Mouse (Mus musculus): ENCODE results near the gene Lpo.
A peak's percentile ranks its signal among the peaks of the same experiment; 100 is the strongest.

The Lpo gene

DNA sequence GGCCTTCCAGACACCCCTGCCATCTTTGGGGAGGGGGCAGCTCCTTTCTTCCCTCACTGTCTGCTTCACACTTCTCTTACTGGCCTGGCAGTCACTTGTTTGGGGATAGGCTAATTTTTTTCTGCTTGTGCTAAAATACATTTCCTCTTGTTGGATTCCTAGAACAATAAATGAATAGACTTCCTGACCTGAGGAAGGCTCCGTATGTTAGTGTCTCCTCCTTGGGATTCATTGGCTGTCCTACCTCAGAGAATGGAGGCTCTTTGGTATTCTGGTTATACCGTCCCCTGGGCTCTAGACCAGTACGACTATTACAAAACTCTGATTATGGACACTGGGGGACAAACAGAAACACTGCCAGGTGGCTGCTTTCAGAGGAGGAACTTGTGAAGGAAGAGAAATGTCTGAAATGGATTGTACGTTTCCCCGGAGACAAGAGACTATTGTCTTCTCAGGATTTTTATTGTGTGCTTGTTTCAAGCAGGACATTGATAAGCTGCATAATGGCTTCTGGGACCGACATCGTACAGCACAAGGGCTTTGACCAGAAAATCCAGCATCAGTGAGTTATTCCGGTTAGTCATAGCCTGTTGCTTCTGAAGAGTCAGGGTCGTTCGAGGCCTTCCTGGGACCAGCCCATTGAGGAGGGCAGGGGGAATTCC lies at the start of gene Lpo:
Gene Lpo, minus strand, starts transcription at position 51 of the 662 bp plus-strand sequence.
- peak; percentile 71 for DNase-seq (ENCODE audit: low read depth, low spot score)

- no peak for DNase-seq (ENCODE audit: low read depth, low spot score)
These were observed 47.3 kb upstream of the Lpo start, which contains the start of gene Epx for GRCm38 (mm10) chr11:87875436-87875835. Gene Epx (minus strand): TSS chr11:87875536.

GRCm38 (mm10) chr11:87871766-87872165 lies 43.7 kb upstream of the Lpo start:
- no peak for DNase-seq (ENCODE audit: low read depth, low spot score)

DNA sequence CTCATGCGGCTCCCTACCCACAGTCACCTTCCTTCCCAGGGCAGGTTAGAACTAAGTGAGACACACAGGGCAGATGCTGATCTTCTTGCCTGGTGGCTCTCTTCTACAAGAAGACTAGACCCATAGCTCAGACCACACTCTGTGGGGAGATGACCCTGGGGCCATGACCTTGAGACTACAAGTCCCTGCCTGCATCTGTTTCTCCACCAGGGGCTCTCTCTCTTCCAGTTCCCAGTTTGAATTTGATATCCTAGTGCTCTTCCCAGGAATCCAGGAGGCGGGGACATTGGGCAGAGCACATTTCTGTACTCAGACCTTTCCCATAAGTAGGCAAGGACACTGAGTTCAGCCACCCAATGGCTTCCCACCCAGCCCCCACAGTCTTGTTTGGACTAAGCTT lies 42.0 kb upstream of the Lpo start:
- DNase-seq (ENCODE audit: low read depth, low spot score), result no peak

DNA sequence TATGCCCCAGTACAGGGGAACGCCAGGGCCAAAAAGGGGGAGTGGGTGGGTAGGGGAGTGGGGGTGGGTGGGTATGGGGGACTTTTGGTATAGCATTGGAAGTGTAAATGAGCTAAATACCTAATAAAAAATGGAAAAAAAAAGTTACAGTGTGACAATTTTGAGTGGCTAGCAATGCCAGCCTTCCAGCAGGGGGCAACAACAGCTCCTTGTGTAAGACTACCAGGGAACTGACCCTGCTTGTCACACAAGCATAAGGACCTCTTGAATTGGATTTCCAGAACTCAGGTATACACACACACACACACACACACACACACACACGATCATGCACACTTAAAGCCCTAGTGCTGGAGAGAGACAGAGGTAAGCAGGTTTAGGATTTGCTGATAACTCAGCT lies 38.8 kb upstream of the Lpo start:
- peak; percentile 18 for DNase-seq (ENCODE audit: low read depth, low spot score)

DNA sequence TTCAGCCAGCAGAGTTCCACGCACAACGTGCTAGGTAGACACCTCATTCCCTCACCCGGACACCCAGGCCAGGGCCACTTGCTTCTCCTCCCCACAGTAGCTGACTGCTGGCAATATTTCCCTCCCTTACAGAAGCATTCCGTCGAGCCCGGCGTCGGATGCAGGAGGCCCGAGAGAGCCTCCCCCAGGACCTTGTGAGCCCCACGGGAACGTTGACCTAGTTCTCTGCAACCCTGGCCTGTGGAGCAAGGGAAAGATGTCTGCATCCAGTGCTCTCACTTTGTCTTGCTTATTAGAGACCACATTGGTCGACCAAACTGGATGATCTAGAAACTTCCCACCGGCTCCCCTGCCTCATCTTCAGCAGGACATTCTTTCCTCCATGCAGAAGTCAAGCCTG lies 34.7 kb upstream of the Lpo start:
- no peak for DNase-seq (ENCODE audit: low read depth, low spot score)

DNA sequence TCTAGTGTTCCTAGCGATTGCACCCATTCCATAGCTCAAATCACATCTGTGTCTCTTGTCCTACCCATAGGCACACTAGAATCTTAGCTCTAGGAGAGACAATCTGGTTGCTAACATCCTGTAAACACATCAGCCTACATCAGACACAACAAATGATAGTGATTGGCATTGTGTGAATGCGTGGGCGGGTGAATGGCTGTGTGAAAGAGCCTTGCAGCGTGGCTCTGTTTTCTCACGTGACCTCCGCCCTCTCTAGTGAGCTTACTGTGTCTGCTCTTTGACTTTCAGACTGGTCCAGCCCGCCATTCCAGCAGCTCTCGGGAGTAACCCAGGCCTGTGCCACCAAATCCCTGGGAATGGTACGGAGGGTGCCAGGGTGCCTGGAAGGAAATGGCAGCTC lies 32.3 kb upstream of the Lpo start:
- peak; percentile 23 for DNase-seq (ENCODE audit: low read depth, low spot score)

DNA sequence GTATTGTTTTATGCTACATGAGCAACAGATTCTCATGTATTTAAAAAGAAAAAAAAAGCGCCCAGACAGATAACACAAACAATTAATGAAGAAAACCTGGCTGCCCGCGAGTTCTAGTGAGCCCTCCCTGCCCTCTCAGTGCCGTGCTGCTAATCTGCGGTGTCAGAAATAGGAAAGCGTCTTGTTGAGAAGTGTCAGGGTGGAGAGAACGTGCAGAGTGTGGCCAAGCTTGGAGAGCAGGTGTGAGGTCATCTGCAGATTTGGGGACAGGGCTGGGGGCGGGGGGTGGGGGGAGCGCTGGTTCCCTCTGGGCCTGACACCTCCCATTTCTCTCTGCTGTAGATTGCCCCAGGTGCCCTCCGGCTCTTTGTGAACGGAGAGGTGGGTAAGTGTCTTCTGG lies 31.2 kb upstream of the Lpo start:
- no peak for DNase-seq (ENCODE audit: low read depth, low spot score)

GRCm38 (mm10) chr11:87854550-87854949 lies 26.5 kb upstream of the Lpo start:
- DNase-seq (ENCODE audit: low read depth, low spot score), result no peak

DNA sequence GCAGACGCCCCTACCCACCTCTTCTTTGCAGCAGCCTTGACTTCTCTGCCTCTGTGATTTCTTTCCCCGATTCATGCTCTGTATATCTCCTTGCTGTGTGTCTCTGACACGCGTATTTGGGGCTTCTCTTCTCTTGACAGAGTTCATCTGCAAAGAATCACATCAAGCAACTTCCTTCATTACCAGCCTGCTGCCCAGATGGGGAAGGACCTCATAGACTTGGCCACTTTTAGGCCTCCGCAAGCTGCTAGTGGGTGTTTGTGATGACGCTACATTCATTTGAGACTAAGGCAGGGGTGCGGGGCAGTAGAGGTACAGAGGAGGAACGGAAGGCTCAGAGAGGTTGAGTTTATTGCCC lies 25.5 kb upstream of the Lpo start:
- DNase-seq (ENCODE audit: low read depth, low spot score), result peak; percentile 56

GRCm38 (mm10) chr11:87852690-87853596 lies 24.9 kb upstream of the Lpo start, which contains the start of gene Mks1:
Gene Mks1 (plus strand): TSS chr11:87853215.
- DNase-seq (ENCODE audit: low read depth, low spot score), result peak; percentile 97

DNA sequence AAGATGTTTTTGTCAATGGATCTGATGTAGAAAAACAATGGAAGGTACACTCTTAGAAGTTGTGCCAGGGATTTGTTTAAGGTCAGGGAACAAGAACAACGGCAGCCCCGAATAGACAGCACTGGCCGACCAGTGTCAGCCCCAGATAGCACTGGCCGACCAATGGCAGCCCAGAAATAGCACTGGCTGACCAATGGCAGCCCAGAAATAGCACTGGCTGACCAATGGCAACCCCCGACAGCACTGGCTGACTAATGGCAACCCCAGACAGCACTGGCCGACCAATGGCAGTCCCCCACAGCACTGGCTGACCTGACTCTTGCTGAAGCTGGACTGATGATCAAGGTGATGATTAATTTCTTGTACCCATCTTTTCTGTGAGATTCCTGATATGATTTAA lies 19.8 kb upstream of the Lpo start:
- peak; percentile 10 for DNase-seq (ENCODE audit: low read depth, low spot score)

DNA sequence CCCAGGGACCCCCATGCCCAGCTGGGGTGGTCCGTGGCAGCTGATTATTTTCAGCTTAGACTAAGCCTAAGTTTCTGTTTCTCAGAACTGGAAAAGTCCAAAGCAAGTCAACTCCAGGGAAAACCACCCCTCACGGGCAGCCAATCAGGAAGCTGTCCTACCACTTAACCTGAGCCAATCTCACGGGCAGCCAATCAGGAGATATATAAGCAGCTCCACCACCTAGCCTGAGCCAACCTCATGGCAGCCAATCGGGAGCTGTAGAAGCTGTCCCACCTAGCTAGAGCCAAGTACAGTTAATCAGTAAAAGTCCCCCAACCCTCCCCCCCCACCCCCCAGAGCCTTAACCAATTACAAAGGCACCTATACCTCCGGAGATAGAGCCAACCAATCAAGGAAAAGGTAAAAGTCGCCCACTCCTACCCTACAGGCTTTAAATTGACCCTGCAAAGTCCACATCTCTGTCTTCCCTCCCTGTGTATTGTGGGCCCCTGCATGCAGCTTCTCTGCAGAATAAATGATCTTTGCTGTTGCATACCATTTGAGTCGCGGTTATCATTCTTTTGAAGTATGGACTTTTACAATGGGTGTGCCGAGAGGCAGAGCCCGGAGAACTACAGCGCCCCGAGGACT lies 19.0 kb upstream of the Lpo start:
- DNase-seq (ENCODE audit: low read depth, low spot score), result no peak

GRCm38 (mm10) chr11:87841436-87841835 lies 13.3 kb upstream of the Lpo start:
- no peak for DNase-seq (ENCODE audit: low read depth, low spot score)

DNA sequence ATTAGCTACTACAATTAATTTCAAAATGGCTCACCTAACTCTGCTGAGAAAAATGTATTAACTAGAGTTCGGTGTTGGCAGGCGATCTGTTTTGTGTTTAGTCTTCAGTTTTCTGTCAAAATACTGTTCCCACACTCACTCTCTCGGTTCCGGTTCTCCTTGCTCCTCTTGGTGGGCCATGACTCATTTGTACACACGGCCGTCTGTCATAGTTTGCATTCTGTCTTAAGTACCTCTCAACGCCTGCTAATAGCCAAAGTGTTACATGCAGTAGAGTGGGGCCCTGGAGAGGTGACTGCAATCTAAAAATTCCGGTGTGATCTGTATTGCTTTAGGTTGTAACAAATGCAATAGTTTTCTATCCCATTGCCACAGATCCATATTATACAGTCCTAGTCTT lies 12.6 kb upstream of the Lpo start:
- DNase-seq (ENCODE audit: low read depth, low spot score), result peak; percentile 54

GRCm38 (mm10) chr11:87821502-87821901 lies 6.6 kb downstream of the Lpo start:
- peak; percentile 86 for DNase-seq (ENCODE audit: low read depth, low spot score)

GRCm38 (mm10) chr11:87817443-87817773 lies 10.7 kb downstream of the Lpo start:
- no peak for DNase-seq (ENCODE audit: low read depth, low spot score)

DNA sequence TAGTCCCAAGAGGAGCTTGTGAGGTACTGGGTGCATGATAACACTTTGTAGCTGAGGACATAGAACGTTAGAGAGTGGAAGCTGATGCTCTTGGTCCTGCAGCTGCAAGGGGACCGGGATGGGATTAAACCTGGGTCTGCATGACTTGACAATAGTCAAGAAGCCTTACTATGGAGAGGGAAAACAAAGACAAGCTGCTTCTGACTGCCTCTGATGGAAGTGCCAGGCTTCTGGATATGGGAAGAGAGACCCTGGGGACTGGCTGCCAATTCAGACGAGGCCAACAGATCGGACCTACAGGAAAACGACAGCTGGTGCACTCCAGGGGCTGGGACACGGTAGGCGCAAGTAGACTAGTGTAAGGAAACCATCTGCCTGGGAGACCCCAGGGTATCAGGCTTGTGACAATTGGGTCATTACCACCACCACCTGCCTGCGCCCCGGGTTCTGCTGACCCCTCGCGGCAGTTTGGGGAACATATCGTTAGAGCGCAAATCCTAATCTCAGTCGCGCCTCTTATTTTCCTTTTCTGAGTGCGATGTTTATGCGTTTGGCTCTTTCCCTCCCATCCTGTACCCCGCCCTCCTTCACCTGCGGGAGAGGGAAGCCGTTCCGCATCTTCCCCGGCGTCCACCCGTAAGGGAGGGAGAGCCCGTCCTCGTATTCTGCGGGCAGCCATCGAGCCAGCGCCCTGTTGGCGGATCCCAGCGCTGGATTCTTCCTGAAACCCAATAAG lies 11.2 kb downstream of the Lpo start:
- peak; percentile 80 for DNase-seq (ENCODE audit: low read depth, low spot score)

DNA sequence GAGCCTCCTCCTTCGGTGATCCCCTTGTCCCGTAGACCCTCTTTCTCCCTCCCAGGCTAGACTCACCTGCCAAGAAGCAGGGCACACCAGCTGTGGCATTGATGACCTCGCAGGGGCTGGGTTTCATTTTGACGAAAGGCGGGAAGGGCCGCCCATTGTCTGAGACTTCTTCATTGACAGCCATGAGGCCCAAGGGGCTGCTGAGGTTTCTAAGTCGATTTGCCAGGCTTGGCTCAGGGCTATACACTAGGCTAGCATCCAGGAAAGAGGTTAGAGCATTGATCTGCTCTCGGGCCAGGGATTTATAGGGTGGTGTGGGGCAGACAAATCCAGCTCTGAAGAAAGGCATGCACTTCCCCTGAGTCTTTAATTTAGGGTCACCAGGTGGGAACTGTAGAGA lies 13.3 kb downstream of the Lpo start:
- no peak for DNase-seq (ENCODE audit: low read depth, low spot score)

- peak; percentile 51 for DNase-seq (ENCODE audit: low read depth, low spot score)
These were observed 16.7 kb downstream of the Lpo start for GRCm38 (mm10) chr11:87811396-87811795.

DNA sequence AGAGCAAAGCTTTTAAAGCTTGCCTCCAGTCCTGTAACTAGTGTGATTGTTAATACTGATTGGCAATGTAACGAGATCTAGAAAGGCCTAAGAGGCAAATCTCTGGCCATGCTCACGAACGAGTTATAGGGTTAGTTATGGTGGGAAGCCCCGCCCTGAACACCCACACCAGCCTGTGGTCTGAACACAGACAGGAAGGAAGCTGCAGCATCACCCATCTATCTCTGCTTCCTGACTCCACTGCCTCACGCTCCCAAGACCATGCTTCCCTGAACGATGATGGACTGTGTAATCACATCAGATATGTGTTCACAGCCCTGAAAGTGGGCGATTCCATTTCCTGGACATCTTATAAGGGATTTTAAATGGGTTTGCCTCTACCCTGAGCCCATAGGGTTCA lies 19.9 kb downstream of the Lpo start:
- no peak for DNase-seq (ENCODE audit: low read depth, low spot score)

DNA sequence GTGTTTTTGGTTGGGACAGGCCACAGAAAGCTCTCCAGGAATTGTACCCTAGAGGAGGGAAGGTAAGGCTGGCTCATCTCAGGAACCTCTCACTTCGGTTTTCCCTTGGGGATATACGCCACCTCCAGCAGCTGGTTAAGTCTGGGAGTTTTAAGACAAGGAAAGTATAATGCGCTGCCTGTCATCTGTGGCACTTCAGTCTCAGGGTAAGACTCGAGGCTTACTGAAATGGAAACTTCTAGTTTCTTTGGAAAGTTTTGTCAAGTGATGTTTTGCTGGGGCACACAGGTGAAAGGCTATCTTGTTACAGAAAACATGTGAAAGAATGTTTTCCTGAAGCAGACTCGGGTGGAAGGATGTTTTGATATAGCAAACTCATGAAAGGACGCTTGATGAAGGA lies 20.7 kb downstream of the Lpo start:
- DNase-seq (ENCODE audit: low read depth, low spot score), result no peak

All from brain, adult 2 months (tissue).